ENCODE assay signal across 22 mouse cellular contexts in the genomic region with DNA sequence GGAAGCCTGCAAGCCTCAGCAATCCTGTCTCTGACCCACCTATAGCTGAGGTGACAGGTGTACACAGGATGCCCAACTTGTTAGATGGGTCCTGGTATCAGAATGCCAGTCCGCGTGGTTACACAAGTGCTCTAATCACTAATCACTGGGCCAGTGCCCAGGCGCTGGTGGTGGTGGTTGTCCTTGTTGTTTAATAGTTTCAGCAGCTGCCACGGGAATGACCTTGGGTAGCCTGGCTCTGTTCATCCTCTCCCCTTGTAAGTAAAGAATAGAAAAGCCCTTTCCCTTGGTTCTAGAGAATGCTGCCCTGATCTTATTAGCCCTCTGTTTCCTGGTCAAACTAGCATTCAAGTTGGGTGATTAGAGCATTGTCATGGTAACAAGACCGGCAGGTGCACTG. TPM values are rescaled to one million over a fixed set of nuclear protein-coding genes. Genes with fewer than 3 reads are reported as not detected.
DNase-seq lines count a peak whose midpoint lies in the region; ATAC-seq and TF ChIP-seq lines count a peak whose summit lies in the region.
"Had no signal": no experiment of that assay in that cellular context is flagged by ENCODE, and none has a peak within 500 bp of the region (broad histone marks: within the 10 kb centered on the region; RNA-seq: fewer than 3 reads in every experiment).

No protein-coding gene starts in this region.

- no peaks in the 10 kb centered on the region for H3K9me3 ChIP-seq in liver, embryonic 12.5 days (replicated peaks)
- H3K9me3 ChIP-seq in heart, embryonic 13.5 days, result no peaks in the 10 kb centered on the region
- no peaks in the 10 kb centered on the region for H3K9me3 ChIP-seq in intestine, postnatal 0 days (ENCODE audit: control insufficient read depth)
- no peaks in the 10 kb centered on the region for H3K9me3 ChIP-seq in forebrain, embryonic 10.5 days
- H3K9me3 ChIP-seq: embryonic facial prominence, embryonic 12.5 days; lung, embryonic 15.5 days; neural tube, embryonic 15.5 days had no signal

- ATAC-seq in liver, embryonic 12.5 days, result no peak
- ATAC-seq in heart, embryonic 13.5 days (ENCODE audit: extremely low read depth, insufficient number of reproducible peaks, low FRiP score, low TSS enrichment), result no peak
- peak; percentile 48 for ATAC-seq in intestine, postnatal 0 days
- ATAC-seq: activated CD4-positive, CD25-positive, alpha-beta regulatory T cell, adult 4 months had no signal

- TF ChIP-seq CTCF in liver, adult 2 months (IDR thresholded peaks at IDR 0.05; ENCODE audit: low read depth, low read length), result no peak
- no peak for TF ChIP-seq CTCF in intestine, postnatal 0 days (IDR thresholded peaks at IDR 0.05; ENCODE audit: low read depth)

- no peak overlapping the region for H3K4me2 ChIP-seq in liver, embryonic 12.5 days
- no peak overlapping the region for H3K4me2 ChIP-seq in heart, embryonic 13.5 days
- no peak overlapping the region for H3K4me2 ChIP-seq in intestine, postnatal 0 days (replicated peaks; ENCODE audit: low read depth)
- H3K4me2 ChIP-seq: embryonic facial prominence, embryonic 12.5 days; lung, embryonic 15.5 days; neural tube, embryonic 15.5 days had no signal

- peaks cover 11% of the 10 kb centered on the region for H3K36me3 ChIP-seq in liver, adult 2 months (ENCODE audit: control insufficient read depth, insufficient read depth, low read length)
- H3K36me3 ChIP-seq in liver, embryonic 12.5 days, result peaks cover 49% of the 10 kb centered on the region
- H3K36me3 ChIP-seq in heart, embryonic 13.5 days, result peaks cover 93% of the 10 kb centered on the region
- H3K36me3 ChIP-seq in intestine, postnatal 0 days (ENCODE audit: control insufficient read depth, insufficient read depth), result peaks cover 74% of the 10 kb centered on the region
- H3K36me3 ChIP-seq in forebrain, embryonic 10.5 days (replicated peaks), result peaks cover 55% of the 10 kb centered on the region

- H3K9ac ChIP-seq in liver, adult 2 months (ENCODE audit: low read depth, low read length), result no peak overlapping the region
- H3K9ac ChIP-seq in liver, embryonic 12.5 days, result no peak overlapping the region
- peak overlapping the region; percentile 21; the same call in 1 of the 2 replicates for H3K9ac ChIP-seq in heart, embryonic 13.5 days
- H3K9ac ChIP-seq in intestine, postnatal 0 days (ENCODE audit: low read depth, low read length), result no peak overlapping the region
- H3K9ac ChIP-seq: embryonic facial prominence, embryonic 12.5 days; lung, embryonic 15.5 days; neural tube, embryonic 15.5 days had no signal

- no peaks in the 10 kb centered on the region for H3K79me2 ChIP-seq in liver, adult 2 months (ENCODE audit: control insufficient read depth, insufficient read depth, low read length)

- no peak overlapping the region for H3K4me3 ChIP-seq in liver, adult 2 months (ENCODE audit: insufficient read depth, low read depth, low read length)
- H3K4me3 ChIP-seq in liver, embryonic 12.5 days, result no peak overlapping the region
- H3K4me3 ChIP-seq in heart, embryonic 13.5 days, result no peak overlapping the region
- no peak overlapping the region for H3K4me3 ChIP-seq in intestine, postnatal 0 days (ENCODE audit: low read depth, low read length)
- H3K4me3 ChIP-seq in forebrain, embryonic 10.5 days, result no peak overlapping the region
- H3K4me3 ChIP-seq: embryonic facial prominence, embryonic 12.5 days; lung, embryonic 15.5 days; neural tube, embryonic 15.5 days had no signal

- no peaks in the 10 kb centered on the region for H3K4me1 ChIP-seq in liver, adult 2 months (ENCODE audit: control insufficient read depth, insufficient read depth, low read length)
- no peaks in the 10 kb centered on the region for H3K4me1 ChIP-seq in liver, embryonic 12.5 days
- peaks cover 9% of the 10 kb centered on the region for H3K4me1 ChIP-seq in heart, embryonic 13.5 days
- H3K4me1 ChIP-seq in intestine, postnatal 0 days (replicated peaks; ENCODE audit: control insufficient read depth, insufficient read depth, low read length), result no peaks in the 10 kb centered on the region
- H3K4me1 ChIP-seq in forebrain, embryonic 10.5 days, result peaks cover 10% of the 10 kb centered on the region
- H3K4me1 ChIP-seq: embryonic facial prominence, embryonic 12.5 days; neural tube, embryonic 15.5 days had no signal

- no peak for TF ChIP-seq POLR2A in liver, adult 2 months (IDR thresholded peaks at IDR 0.05; ENCODE audit: extremely low read depth, insufficient read depth, low read length)

- DNase-seq in adrenal gland, adult (ENCODE audit: inconsistent age in 2 of 2, low spot score in 1 of 2), result peak; percentile 63 to 83
- DNase-seq in adrenal gland, postnatal 4 days (ENCODE audit: low spot score in 2 of 2), result no peak
- peak; percentile 55 for DNase-seq in liver, adult 2 months (ENCODE audit: extremely low read depth, low read depth, low spot score)
- DNase-seq in frontal cortex, postnatal 25 days (ENCODE audit: low spot score in 2 of 2), result no peak
- no peak for DNase-seq in forebrain, embryonic 10.5 days (ENCODE audit: extremely low spot score, low spot score)
- DNase-seq: cerebellum, postnatal 14 days; layer of hippocampus, adult 9-11 months; liver; right cerebral cortex, postnatal 14 days; thymus, adult 2 months had no signal

- 36% methylated on average over 5 of the region's 5 CpGs for WGBS in liver, adult 2 months
- 71% methylated on average over 5 of the region's 5 CpGs for WGBS in liver, embryonic 12.5 days (ENCODE audit: insufficient replicate concordance)
- WGBS in heart, embryonic 13.5 days, result 58% methylated on average over 5 of the region's 5 CpGs
- WGBS in intestine, postnatal 0 days, result 42% methylated on average over 5 of the region's 5 CpGs
- 61% methylated on average over 5 of the region's 5 CpGs for WGBS in forebrain, embryonic 10.5 days

- no peaks in the 10 kb centered on the region for H3K27me3 ChIP-seq in liver, adult 2 months (ENCODE audit: control insufficient read depth, insufficient read depth, low read length)
- no peaks in the 10 kb centered on the region for H3K27me3 ChIP-seq in liver, embryonic 12.5 days (replicated peaks)
- no peaks in the 10 kb centered on the region for H3K27me3 ChIP-seq in heart, embryonic 13.5 days (replicated peaks)
- no peaks in the 10 kb centered on the region for H3K27me3 ChIP-seq in intestine, postnatal 0 days (replicated peaks; ENCODE audit: control insufficient read depth, insufficient read depth, low read length)
- H3K27me3 ChIP-seq in forebrain, embryonic 10.5 days (ENCODE audit: poor library complexity, severe bottlenecking), result no peaks in the 10 kb centered on the region
- H3K27me3 ChIP-seq: CH12.LX; embryonic facial prominence, embryonic 12.5 days; lung, embryonic 15.5 days; neural tube, embryonic 15.5 days had no signal

- H3K27ac ChIP-seq in liver, adult 2 months (replicated peaks; ENCODE audit: insufficient read depth, low read depth, low read length), result no peak overlapping the region
- no peak overlapping the region for H3K27ac ChIP-seq in liver, embryonic 12.5 days
- peak overlapping the region; percentile 16; the same call in 1 of the 2 replicates for H3K27ac ChIP-seq in heart, embryonic 13.5 days (replicated peaks)
- no peak overlapping the region for H3K27ac ChIP-seq in intestine, postnatal 0 days (ENCODE audit: low read depth, low read length)
- no peak overlapping the region for H3K27ac ChIP-seq in forebrain, embryonic 10.5 days
- H3K27ac ChIP-seq: embryonic facial prominence, embryonic 12.5 days; lung, embryonic 15.5 days; neural tube, embryonic 15.5 days had no signal

RNA-seq across cellular contexts. Expression of a gene that starts 9.6 kb away (rescaled TPM):
- 10 to 100 TPM; 25.2 to 28.5 TPM for total RNA-seq in adrenal gland, postnatal 4 days (2021)
- 6.7 and 7.9 TPM in 2 replicates for total RNA-seq in liver, adult 2 months (2014; rRNA removed)
- 16.2 and 20.0 TPM in 2 replicates for polyA plus RNA-seq in liver, adult 2 months (2012; rRNA removed)
- polyA plus RNA-seq in liver, embryonic 12.5 days (2016; fragmentation: Nextera tagmentation; extraction: Ambion mirVana), result 15.4 and 15.9 TPM in 2 replicates
- polyA plus RNA-seq in heart, embryonic 13.5 days (2015; fragmentation: Nextera tagmentation; extraction: Ambion mirVana), result 25.5 and 29.1 TPM in 2 replicates
- 22.3 and 25.6 TPM in 2 replicates for polyA plus RNA-seq in intestine, postnatal 0 days (2015; fragmentation: Nextera tagmentation; extraction: Ambion mirVana)
- 50.5 and 53.1 TPM in 2 replicates for polyA plus RNA-seq in forebrain, embryonic 10.5 days (2016; fragmentation: Nextera tagmentation; extraction: Ambion mirVana)

RNA-seq across cellular contexts. Expression of a gene that starts 10.0 kb away (rescaled TPM):
- total RNA-seq in adrenal gland, postnatal 4 days (2021), result 10 to 100 TPM; 15.9 to 16.7 TPM
- total RNA-seq in liver, adult 2 months (2014; rRNA removed), result 1.2 and 1.8 TPM in 2 replicates
- 2.5 and 3.2 TPM in 2 replicates for polyA plus RNA-seq in liver, adult 2 months (2012; rRNA removed)
- polyA plus RNA-seq in liver, embryonic 12.5 days (2016; fragmentation: Nextera tagmentation; extraction: Ambion mirVana), result 2.2 and 2.3 TPM in 2 replicates
- 5.6 and 5.9 TPM in 2 replicates for polyA plus RNA-seq in heart, embryonic 13.5 days (2015; fragmentation: Nextera tagmentation; extraction: Ambion mirVana)
- polyA plus RNA-seq in intestine, postnatal 0 days (2015; fragmentation: Nextera tagmentation; extraction: Ambion mirVana), result 2.2 and 2.3 TPM in 2 replicates
- polyA plus RNA-seq in forebrain, embryonic 10.5 days (2016; fragmentation: Nextera tagmentation; extraction: Ambion mirVana), result 10.6 and 10.7 TPM in 2 replicates

RNA-seq across cellular contexts. Expression of a gene that starts 10.3 kb away (rescaled TPM):
- 10 to 100 TPM; 25.3 to 30.8 TPM for total RNA-seq in adrenal gland, postnatal 4 days (2021)
- 6.5 and 7.2 TPM in 2 replicates for total RNA-seq in liver, adult 2 months (2014; rRNA removed)
- 15.1 and 16.5 TPM in 2 replicates for polyA plus RNA-seq in liver, adult 2 months (2012; rRNA removed)
- polyA plus RNA-seq in liver, embryonic 12.5 days (2016; fragmentation: Nextera tagmentation; extraction: Ambion mirVana), result 2.9 TPM in 2 replicates
- 42.5 and 43.4 TPM in 2 replicates for polyA plus RNA-seq in heart, embryonic 13.5 days (2015; fragmentation: Nextera tagmentation; extraction: Ambion mirVana)
- polyA plus RNA-seq in intestine, postnatal 0 days (2015; fragmentation: Nextera tagmentation; extraction: Ambion mirVana), result 9.9 and 11.9 TPM in 2 replicates
- polyA plus RNA-seq in forebrain, embryonic 10.5 days (2016; fragmentation: Nextera tagmentation; extraction: Ambion mirVana), result 11.1 TPM in 2 replicates

RNA-seq across cellular contexts. Expression of a gene that starts 31.4 kb away (rescaled TPM):
- total RNA-seq in adrenal gland, postnatal 4 days (2021), result not detected
- total RNA-seq in liver, adult 2 months (2014; rRNA removed), result not detected in 2 replicates
- polyA plus RNA-seq in liver, adult 2 months (2012; rRNA removed), result not detected in 2 replicates
- not detected in 2 replicates for polyA plus RNA-seq in liver, embryonic 12.5 days (2016; fragmentation: Nextera tagmentation; extraction: Ambion mirVana)
- polyA plus RNA-seq in heart, embryonic 13.5 days (2015; fragmentation: Nextera tagmentation; extraction: Ambion mirVana), result 0.40 TPM in 1 of 2 replicates, not detected in the other
- 0.46 TPM in 1 of 2 replicates, not detected in the other for polyA plus RNA-seq in intestine, postnatal 0 days (2015; fragmentation: Nextera tagmentation; extraction: Ambion mirVana)
- polyA plus RNA-seq in forebrain, embryonic 10.5 days (2016; fragmentation: Nextera tagmentation; extraction: Ambion mirVana), result not detected in 2 replicates
- total RNA-seq: CH12.LX; hematopoietic stem cell, adult 5-6 weeks; megakaryocyte progenitor cell, adult 5-6 weeks had no signal
- polyA plus RNA-seq: activated CD4-positive, CD25-positive, alpha-beta regulatory T cell, adult 4 months; forebrain, embryonic 11.5 days; intestine, embryonic 14.5 days had no signal

RNA-seq across cellular contexts. Expression of a gene that starts 35.3 kb away (rescaled TPM):
- total RNA-seq in adrenal gland, postnatal 4 days (2021), result 1 to 10 TPM; 2.1 to 2.3 TPM
- under 0.01 and 0.07 TPM in 2 replicates for total RNA-seq in liver, adult 2 months (2014; rRNA removed)
- 0.39 TPM in 1 of 2 replicates, not detected in the other for polyA plus RNA-seq in liver, adult 2 months (2012; rRNA removed)
- not detected in 2 replicates for polyA plus RNA-seq in liver, embryonic 12.5 days (2016; fragmentation: Nextera tagmentation; extraction: Ambion mirVana)
- polyA plus RNA-seq in heart, embryonic 13.5 days (2015; fragmentation: Nextera tagmentation; extraction: Ambion mirVana), result 0.47 and 0.55 TPM in 2 replicates
- 0.63 and 0.94 TPM in 2 replicates for polyA plus RNA-seq in intestine, postnatal 0 days (2015; fragmentation: Nextera tagmentation; extraction: Ambion mirVana)
- polyA plus RNA-seq in forebrain, embryonic 10.5 days (2016; fragmentation: Nextera tagmentation; extraction: Ambion mirVana), result 0.14 and 0.25 TPM in 2 replicates
- total RNA-seq: CH12.LX had no signal

Comparison
In these comparisons a context has a peak if more than half of its experiments do, and no peak if none do; other contexts are left out.
1. DNase-seq: peak in adrenal gland, adult (2 of 2) and liver, adult 2 months (single experiment); none in adrenal gland, postnatal 4 days (0 of 2), frontal cortex, postnatal 25 days (0 of 2) and forebrain, embryonic 10.5 days (single experiment).